Mouse (Mus musculus): Measurements from ENCODE around the gene Kif14.

The Kif14 gene

DNA sequence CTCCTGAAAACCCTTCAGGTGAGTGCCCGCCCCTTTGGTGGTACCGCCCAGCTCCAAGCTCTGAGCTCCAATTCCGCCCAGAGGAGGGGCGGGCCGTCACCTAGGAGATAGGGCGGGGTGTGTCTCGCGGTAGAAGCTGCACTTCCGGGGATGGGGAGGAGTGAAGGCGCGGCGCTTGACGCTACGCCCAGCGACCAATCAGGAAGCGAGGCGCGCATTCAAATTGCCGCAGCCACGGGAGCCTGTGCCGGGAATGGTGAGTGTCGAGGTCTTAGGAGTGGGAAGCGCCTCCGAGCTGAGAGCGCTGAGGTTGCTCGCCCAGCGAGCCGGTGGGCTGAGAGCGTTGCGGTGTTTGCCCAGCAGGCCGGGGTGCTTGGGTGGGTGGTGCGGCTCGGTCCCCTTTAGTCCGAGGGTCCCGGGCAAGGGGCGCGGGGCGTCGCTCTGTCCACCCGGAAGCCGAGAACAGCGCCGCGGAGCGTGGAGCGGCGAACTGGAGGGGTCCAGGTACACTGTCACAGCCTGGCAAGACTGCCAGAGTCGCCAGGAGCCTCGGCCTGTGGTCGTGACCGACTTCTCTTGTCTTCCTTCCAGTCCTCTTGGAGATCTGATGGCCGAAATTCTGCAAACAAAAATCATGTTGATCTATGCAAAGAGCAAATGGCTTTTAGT lies at the start of gene Kif14:
Gene Kif14, plus strand, starts transcription at position 201 of the 669 bp plus-strand sequence.
- peak; percentile 96 for DNase-seq (ENCODE audit: low read depth, low spot score)

GRCm38 (mm10) chr1:136418393-136418792 lies 47.8 kb upstream of the Kif14 start:
- no peak for DNase-seq (ENCODE audit: low read depth, low spot score)

- no peak for DNase-seq (ENCODE audit: low read depth, low spot score)
Measured at GRCm38 (mm10) chr1:136427166-136427969, 38.8 kb upstream of the Kif14 start.

- DNase-seq (ENCODE audit: low read depth, low spot score): no peak
Measured at GRCm38 (mm10) chr1:136428981-136429380, 37.2 kb upstream of the Kif14 start.

DNA sequence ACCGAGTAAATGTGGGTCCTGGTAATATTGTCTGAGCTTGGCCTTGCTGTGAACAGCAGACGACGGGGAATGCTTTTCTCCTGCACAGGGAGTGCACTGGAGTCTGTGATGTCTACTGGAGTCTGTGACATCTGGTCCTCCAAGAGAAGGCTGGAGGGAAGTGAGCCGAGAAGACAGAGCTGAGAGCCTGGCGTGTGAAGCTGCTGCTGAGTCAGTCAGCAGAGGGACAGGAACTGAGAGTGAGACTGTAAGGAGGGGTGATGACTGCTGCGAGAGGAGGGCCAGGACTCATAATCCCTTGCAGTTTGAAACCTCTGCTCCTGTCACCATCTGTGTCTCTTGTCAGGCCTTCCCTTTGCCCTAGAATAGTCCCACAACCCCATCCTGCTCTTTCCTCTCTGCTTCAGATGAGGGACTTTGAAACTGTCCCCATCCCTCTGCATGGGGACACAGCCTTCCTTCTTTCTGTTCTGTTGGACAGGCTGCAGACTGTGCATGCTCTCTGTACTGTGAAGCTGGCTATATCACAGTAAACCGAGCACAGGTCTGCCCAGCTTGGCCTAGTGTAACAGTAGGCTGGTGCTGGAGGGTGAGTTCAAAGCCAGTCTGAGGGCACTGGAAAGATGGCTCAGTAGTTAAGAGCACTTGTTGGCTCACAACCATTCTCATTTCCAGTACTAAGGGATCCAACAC lies 35.9 kb upstream of the Kif14 start:
- DNase-seq (ENCODE audit: low read depth, low spot score): no peak

DNA sequence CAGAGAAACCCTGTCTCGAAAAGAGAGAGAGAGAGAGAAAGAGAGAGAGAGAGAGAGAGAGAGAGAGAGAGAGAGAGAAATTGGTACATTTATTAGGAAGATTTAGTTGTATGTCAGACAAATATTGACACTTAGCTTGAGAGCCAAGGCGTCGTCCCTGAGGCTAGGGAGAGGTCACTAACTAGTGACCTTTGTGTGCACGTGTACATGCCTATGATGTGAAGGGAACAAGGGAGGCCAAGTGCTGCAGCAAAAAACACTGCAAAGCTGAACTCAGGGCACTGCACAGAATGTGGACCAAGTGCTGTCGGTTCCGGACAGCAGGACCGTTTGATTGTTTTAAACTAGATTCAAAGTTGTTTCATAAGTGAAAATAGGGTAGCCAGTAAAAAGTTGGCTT lies 25.4 kb upstream of the Kif14 start:
- DNase-seq (ENCODE audit: low read depth, low spot score): no peak

DNA sequence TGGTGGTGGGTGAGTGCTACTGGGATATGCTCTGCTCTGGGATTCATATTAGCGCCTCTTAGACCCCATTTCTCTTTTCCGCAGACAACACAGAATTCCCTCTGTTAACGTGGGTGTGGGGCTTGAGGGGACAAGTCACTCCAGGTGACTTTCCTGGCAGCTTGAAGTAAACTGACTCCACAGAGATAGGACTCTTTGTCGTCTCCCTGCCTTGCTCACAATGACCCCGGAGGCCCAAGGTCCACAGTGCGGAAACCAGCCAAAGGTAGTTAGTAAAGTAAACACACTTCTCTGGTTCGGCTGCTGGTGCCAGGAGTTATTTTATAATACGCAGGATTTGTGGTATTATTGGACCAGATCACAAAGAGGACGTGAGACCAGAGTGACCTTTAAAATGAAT lies 23.3 kb upstream of the Kif14 start:
- no peak for DNase-seq (ENCODE audit: low read depth, low spot score)

- no peak for DNase-seq (ENCODE audit: low read depth, low spot score)
Measured at GRCm38 (mm10) chr1:136444555-136445255, 21.4 kb upstream of the Kif14 start.

DNA sequence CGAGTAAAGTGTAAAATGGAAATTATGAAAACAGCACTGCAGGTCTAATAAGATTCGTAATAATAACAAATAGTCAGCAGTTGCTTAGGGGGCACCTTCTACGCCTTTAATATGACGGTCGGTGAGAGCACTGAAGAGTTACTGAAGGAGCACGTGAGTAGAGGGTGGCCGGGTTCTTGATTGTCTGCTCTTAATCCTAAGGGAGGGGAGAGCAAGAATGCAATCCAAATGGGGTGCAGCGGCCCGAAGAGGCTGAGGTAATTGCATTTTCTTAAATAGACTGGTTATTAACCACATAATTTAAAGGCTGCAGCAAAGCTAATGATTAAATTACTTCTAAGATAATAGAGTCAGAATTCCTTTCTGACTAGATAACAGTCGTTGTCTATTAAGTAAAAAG lies 19.2 kb upstream of the Kif14 start:
- no peak for DNase-seq (ENCODE audit: low read depth, low spot score)

- no peak for DNase-seq (ENCODE audit: low read depth, low spot score)
Measured at GRCm38 (mm10) chr1:136447338-136447737, 18.8 kb upstream of the Kif14 start.

DNA sequence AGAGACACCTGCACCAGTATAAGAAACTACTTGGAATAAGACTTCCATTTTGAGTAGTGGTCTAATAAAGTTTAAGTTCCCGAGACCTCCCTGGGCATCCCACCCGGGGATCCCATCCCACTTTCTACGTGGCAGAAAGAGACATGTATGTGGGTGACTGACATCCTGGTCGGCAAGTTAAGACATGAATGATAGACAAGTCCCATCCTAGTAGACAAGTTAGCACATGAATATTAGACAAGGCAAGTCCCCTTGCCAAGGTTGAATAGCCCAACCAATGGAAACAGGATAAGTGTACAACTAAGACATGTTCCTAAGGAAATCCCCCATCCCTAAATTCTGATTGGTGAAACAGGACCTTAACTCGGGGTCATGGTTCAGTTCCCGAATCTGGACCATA lies 16.6 kb upstream of the Kif14 start:
- no peak for DNase-seq (ENCODE audit: low read depth, low spot score)

GRCm38 (mm10) chr1:136450206-136450605 lies 15.9 kb upstream of the Kif14 start:
- DNase-seq (ENCODE audit: low read depth, low spot score): no peak

DNA sequence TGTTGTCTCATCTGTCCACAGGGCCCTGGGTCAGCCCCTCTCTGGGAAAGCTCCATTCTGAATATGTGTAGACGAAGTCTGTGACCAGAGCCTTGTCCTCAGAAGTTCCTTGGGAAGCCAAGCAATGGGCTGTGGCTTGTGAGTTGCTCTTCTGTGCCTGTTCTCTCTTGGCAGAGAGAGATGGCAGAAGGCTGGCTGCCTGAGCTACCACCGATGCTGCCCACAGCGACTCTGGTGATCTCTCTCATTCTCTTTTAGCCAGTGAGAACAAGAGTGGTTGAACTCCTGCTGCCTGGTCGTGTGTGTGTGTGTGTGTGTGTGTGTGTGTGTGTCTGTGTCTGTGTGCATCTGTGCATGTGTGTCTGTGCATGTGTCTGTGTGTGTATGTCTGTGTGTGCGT lies 13.7 kb upstream of the Kif14 start:
- no peak for DNase-seq (ENCODE audit: low read depth, low spot score)

DNA sequence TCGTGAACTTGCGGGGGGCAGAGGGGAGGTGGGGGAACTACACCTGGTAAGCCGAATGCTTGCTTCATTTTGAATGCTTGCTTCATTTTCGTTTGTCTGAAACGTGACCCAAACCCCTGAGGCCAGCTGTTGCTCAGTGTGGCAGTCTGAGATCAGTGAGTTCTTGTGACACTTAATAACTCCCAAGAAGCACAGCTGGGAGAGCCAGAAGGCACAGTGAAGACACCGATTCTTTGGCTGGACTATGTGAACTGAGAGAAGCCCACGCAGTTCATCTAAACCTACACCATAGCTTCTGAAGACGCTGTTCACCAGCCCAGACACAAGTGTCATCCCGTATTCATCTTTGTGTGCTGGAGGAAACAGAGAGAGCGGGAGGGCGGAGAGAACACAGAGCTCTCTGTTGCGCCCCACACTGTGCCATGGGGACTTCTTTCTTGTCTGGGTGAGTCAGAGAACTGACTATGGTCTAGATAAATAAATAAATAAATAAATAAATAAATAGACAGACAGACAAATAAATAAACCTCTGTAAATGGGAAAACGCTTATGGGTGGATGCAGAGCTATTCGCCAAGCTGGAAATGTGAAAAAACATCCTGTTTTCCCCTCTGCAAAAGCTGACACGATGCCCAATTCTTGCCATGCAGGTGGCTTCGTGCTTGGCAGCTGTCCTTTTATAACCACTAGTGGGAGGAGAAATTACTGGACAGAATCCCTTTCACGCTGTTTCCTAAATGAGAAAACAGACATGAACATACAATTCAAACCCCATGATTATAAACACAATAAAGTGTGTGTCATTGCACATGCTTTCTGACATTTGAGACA lies 10.2 kb upstream of the Kif14 start:
- peak; percentile 21 for DNase-seq (ENCODE audit: low read depth, low spot score)

DNA sequence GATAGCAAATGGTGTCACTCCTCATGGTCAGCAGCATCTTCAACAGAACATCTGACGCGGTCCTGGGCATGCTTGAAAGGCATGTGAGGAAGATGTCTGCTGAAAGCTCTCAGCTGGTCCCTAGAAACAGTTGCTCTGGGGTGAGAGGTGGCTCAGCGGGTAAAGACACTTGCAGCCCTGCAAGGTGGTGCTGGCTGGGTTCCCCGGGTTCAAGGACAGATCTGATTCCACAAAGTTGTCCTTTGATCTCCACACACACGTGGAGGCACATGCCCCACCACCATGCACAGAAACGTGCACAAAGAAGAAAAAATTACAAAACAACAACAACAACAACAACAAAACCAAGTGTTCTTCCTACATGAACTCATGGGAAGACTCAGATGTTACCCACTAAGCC lies 9.4 kb upstream of the Kif14 start:
- no peak for DNase-seq (ENCODE audit: low read depth, low spot score)

- DNase-seq (ENCODE audit: low read depth, low spot score): no peak
Measured at GRCm38 (mm10) chr1:136457403-136457802, 8.7 kb upstream of the Kif14 start.

DNA sequence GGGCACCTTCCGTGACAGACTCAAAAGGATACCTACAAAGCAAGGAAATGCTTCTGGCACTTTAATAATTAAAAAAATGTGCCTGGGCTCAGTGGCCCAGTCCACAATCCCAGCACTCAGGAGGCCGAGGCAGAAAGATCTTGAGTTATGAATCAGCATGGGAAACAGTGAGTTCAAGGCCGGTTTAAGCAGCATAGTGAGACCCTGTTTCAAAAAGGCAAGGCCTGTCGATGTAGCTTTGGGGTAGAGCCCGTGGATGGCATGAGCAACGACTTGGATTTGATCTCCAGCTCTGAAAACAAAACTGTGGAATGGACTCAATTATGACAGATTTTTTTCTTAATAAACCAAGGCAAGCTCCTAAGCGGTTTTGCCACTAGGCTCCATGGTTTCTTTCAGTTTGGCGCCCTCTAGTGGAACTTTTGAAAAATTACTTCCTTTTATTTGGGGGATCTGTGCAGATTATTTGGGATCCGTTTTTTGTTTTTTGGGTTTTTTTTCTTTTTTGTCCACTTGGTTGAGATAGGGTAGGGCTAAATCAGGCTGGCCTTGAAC lies 7.4 kb upstream of the Kif14 start:
- peak; percentile 73 for DNase-seq (ENCODE audit: low read depth, low spot score)

DNA sequence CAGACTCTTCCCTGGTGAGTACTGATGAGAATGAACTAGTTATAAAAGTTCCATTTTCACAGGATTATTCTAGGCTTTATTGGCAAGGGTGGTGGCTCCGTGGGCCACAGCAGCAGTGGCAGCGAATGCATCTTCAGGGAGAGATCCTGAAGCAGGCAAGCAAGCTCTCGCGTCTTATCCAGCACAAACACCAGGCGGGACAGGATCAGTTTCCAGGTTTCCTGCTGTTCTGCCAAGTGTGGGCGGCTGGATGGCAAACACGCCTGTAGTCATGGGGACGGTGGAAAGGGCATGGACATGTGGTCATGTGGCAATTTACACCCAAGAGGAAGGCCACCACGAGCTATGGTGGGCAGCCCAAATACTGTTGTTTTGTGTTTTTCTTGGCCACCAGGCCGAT lies 3.7 kb upstream of the Kif14 start:
- no peak for DNase-seq (ENCODE audit: low read depth, low spot score)

GRCm38 (mm10) chr1:136465168-136465567 lies 975 bp upstream of the Kif14 start:
- DNase-seq (ENCODE audit: low read depth, low spot score): no peak

GRCm38 (mm10) chr1:136469408-136469807 lies 3.3 kb downstream of the Kif14 start:
- no peak for DNase-seq (ENCODE audit: low read depth, low spot score)

- no peak for DNase-seq (ENCODE audit: low read depth, low spot score)
Measured at GRCm38 (mm10) chr1:136470471-136470870, 4.3 kb downstream of the Kif14 start.
